Mouse (Mus musculus) limb, embryonic 14.5 days (tissue): ENCODE data around the gene Tcp11l2. TPM values are rescaled to one million over a fixed set of nuclear protein-coding genes. Genes with fewer than 3 reads are reported as not detected.

Experiments
- ATAC-seq: fragments of 200-750 bp; cut with Nextera tagmentation; 2 replicates; pipeline ENCODE4 v1.8.0; 2017; ENCODE audit warnings: low read depth, moderate number of reproducible peaks, moderate TSS enrichment; ENCODE audit not compliant: low FRiP score
- DNase-seq: peaks from one replicate; pipeline ENCODE4 v3.0.0-alpha.2; 2015; ENCODE audit warnings: low spot score
- H3K27ac ChIP-seq: fragments of 300-500 bp; sonication (generic); replicated peaks from 2 replicates; pipeline ENCODE4 v1.5.1; 2014; ENCODE audit warnings: low read depth, mild to moderate bottlenecking, low read length, moderate library complexity, mixed read lengths
- H3K27me3 ChIP-seq: fragments of 300-500 bp; sonication (generic); 2 replicates; pipeline ENCODE4 v1.6.1; 2014; ENCODE audit warnings: low read length, mixed read lengths; ENCODE audit not compliant: control insufficient read depth, insufficient read depth
- H3K36me3 ChIP-seq: fragments of 300-500 bp; sonication (generic); 2 replicates; pipeline ENCODE4 v1.6.1; 2014; ENCODE audit warnings: mild to moderate bottlenecking, low read length, moderate library complexity, mixed read lengths; ENCODE audit not compliant: control insufficient read depth, insufficient read depth
- H3K4me1 ChIP-seq: fragments of 300-500 bp; sonication (generic); 2 replicates; pipeline ENCODE4 v1.6.1; 2014; ENCODE audit warnings: antibody characterized with exemption, low read length, mixed read lengths; ENCODE audit not compliant: control insufficient read depth, insufficient read depth
- H3K4me2 ChIP-seq: fragments of 300-500 bp; sonication (generic); replicated peaks from 2 replicates; pipeline ENCODE4 v1.6.1; 2014; ENCODE audit warnings: low read depth, mild to moderate bottlenecking, low read length, moderate library complexity; ENCODE audit not compliant: severe bottlenecking
- H3K4me3 ChIP-seq: fragments of 300-500 bp; sonication (generic); replicated peaks from 2 replicates; pipeline ENCODE4 v1.5.1; 2014; ENCODE audit warnings: low read length
- H3K9ac ChIP-seq: fragments of 300-500 bp; sonication (generic); 2 replicates; pipeline ENCODE4 v1.6.1; 2014; ENCODE audit warnings: mild to moderate bottlenecking, low read depth, low read length, moderate library complexity; ENCODE audit not compliant: severe bottlenecking
- H3K9me3 ChIP-seq: fragments of 300-500 bp; sonication (generic); 2 replicates; pipeline ENCODE4 v1.6.1; 2016; ENCODE audit warnings: low read length; ENCODE audit not compliant: control insufficient read depth
- POLR2A ChIP-seq: fragments of 200-500 bp; IDR thresholded peaks from 2 replicates; pipeline ENCODE4 v1.8.0; 2012; ENCODE audit warnings: inconsistent platforms, mild to moderate bottlenecking, moderate library complexity, borderline replicate concordance; ENCODE audit not compliant: insufficient read depth, insufficient read length; ENCODE audit errors: extremely low read depth
- WGBS: fragments of 180-500 bp; shearing (Covaris S2); extraction: QIAGEN DNeasy Blood & Tissue Kit; methylation state at CpG from one replicate; pipeline ENCODE4 v1.1.7; 2014; 5-methylcytosine and 5-hydroxymethylcytosine counted together
- polyA plus RNA-seq, 2 experiments: library from polyadenylated mRNA; depleted of rRNA in 1 of 2; stranded (reverse) in 1 of 2; unstranded in 1 of 2; fragments of >200 nt; fragmentation: Nextera tagmentation in 1 of 2; extraction: Ambion mirVana in 1 of 2; gene quantifications; 2 replicates each; pipeline versions ENCODE4 v1.2.1 to v1.2.3; 2012 to 2014

Gene Tcp11l2
- polyA plus RNA-seq, 2 experiments: 15.8 to 20.0 TPM

DNA sequence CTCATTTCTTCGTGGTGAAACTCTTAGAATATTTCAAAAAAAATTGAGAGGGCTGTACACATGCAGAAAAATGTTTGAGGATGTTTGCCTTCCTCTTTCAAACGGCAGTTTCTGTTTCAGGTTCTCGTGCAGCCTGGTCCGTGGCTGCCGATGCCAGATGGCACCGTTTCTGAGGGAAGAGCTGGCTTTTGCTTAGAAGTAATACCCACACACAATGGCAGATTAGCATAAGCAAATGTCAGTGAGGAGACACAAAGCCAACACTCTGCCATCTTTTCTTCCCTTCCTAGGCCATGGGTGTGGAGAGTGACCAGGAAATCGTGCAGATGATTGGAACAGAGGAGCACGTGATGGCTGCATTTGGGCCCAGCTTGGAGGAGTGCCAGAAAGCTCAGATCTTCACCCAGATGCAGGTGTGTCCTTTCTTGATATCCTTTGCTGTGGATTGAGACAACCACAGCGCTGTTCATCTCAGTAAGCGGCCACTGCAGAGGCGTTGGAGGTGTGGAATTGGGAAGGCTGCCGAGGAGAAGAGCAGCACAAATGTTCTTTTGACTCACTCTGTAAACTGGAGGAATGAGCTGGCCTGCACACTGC is 70.2 kb downstream of the Tcp11l2 start:
- peaks cover 29% of the 10 kb centered on the region for H3K36me3 ChIP-seq
- H3K27ac ChIP-seq: no peak overlapping the region
- no peak overlapping the region for H3K4me2 ChIP-seq
- TF ChIP-seq POLR2A: no peak
- H3K9ac ChIP-seq: no peak overlapping the region
- H3K27me3 ChIP-seq: no peaks in the 10 kb centered on the region
- 86% methylated on average over 12 of the region's 12 CpGs for WGBS
- no peak overlapping the region for H3K4me3 ChIP-seq
- ATAC-seq (no peak), DNase-seq (no peak)
- H3K4me1 ChIP-seq: no peaks in the 10 kb centered on the region
- no peaks in the 10 kb centered on the region for H3K9me3 ChIP-seq

DNA sequence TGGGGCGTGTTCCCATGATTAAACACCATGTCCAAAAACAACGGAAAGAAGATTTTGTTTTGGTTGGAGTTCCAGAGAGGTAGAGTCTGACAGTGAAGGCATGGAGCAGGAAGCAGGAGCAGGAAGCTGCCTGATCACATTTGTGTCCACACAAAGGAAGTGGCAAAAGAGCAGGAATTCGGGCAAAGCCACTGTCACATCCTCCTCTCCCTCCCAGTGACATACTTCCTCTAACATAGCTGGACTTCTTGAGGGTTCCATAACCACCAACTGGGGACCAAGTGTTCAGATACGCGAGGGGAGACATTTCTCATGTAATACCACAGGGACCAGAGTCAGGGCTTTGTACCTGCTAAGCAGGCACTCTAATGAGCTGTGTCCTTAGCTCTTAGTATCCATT is 70.8 kb downstream of the Tcp11l2 start:
- Histone ChIP-seq H3K9ac (no peak overlapping the region), H3K4me3 (no peak overlapping the region), H3K36me3 (peaks cover 29% of the 10 kb centered on the region), H3K27ac (no peak overlapping the region), H3K27me3 (no peaks in the 10 kb centered on the region), H3K4me2 (no peak overlapping the region), H3K4me1 (no peaks in the 10 kb centered on the region), H3K9me3 (no peaks in the 10 kb centered on the region)
- ATAC-seq: no peak
- TF ChIP-seq POLR2A: no peak
- DNase-seq: no peak
- 90% methylated on average over 5 of the region's 5 CpGs for WGBS

GRCm38 (mm10) chr10:84648911-84649310 is 72.5 kb downstream of the Tcp11l2 start:
- Histone ChIP-seq H3K27me3 (no peaks in the 10 kb centered on the region), H3K9ac (no peak overlapping the region), H3K9me3 (no peaks in the 10 kb centered on the region), H3K4me3 (no peak overlapping the region), H3K4me2 (no peak overlapping the region), H3K36me3 (peaks cover 32% of the 10 kb centered on the region), H3K4me1 (no peaks in the 10 kb centered on the region), H3K27ac (no peak overlapping the region)
- TF ChIP-seq POLR2A: no peak
- ATAC-seq (no peak), DNase-seq (no peak)
- 80% methylated on average over 4 of the region's 4 CpGs for WGBS

DNA sequence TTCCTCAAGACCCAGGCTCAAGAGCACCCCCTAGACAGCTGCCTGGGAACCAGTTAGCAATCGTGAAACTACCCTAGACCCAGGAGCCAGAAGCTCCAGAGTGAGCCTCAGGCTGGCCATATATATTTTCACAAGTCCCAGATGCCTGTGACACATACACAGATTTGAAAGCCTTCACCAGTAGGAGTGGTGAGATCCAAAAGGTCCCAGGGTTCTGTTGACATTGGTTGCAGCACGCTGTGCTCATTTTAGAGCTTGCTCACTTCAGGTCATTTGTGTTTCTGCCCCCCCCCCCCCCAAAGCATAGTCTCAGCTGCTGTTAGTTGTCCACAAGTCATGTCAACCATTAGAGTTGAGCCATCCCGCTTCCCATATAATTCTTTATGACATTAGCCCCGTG is 77.6 kb downstream of the Tcp11l2 start:
- DNase-seq (no peak), ATAC-seq (no peak)
- TF ChIP-seq POLR2A: no peak
- Histone ChIP-seq H3K4me2 (no peak overlapping the region), H3K4me3 (no peak overlapping the region), H3K27ac (no peak overlapping the region), H3K9me3 (no peaks in the 10 kb centered on the region), H3K9ac (no peak overlapping the region), H3K27me3 (no peaks in the 10 kb centered on the region), H3K4me1 (no peaks in the 10 kb centered on the region), H3K36me3 (peaks cover 18% of the 10 kb centered on the region)
- WGBS: 72% methylated on average over 4 of the region's 4 CpGs

- H3K4me2 ChIP-seq: no peak overlapping the region
- H3K4me3 ChIP-seq: no peak overlapping the region
- no peaks in the 10 kb centered on the region for H3K9me3 ChIP-seq
- no peak overlapping the region for H3K9ac ChIP-seq
- DNase-seq: no peak
- H3K27ac ChIP-seq: no peak overlapping the region
- WGBS: 82% methylated on average over 4 of the region's 4 CpGs
- H3K4me1 ChIP-seq: no peaks in the 10 kb centered on the region
- ATAC-seq: no peak
- TF ChIP-seq POLR2A: no peak
- peaks cover 15% of the 10 kb centered on the region for H3K36me3 ChIP-seq
- H3K27me3 ChIP-seq: no peaks in the 10 kb centered on the region
Measured at GRCm38 (mm10) chr10:84654731-84655130, 78.3 kb downstream of the Tcp11l2 start.

- H3K4me2 ChIP-seq: no peak overlapping the region
- no peaks in the 10 kb centered on the region for H3K27me3 ChIP-seq
- ATAC-seq: no peak
- no peak for DNase-seq
- no peak overlapping the region for H3K9ac ChIP-seq
- H3K9me3 ChIP-seq: no peaks in the 10 kb centered on the region
- no peak overlapping the region for H3K4me3 ChIP-seq
- H3K4me1 ChIP-seq: no peaks in the 10 kb centered on the region
- WGBS: 68% methylated on average over 4 of the region's 4 CpGs
- peaks cover 20% of the 10 kb centered on the region for H3K36me3 ChIP-seq
- H3K27ac ChIP-seq: no peak overlapping the region
- TF ChIP-seq POLR2A: no peak
Measured at GRCm38 (mm10) chr10:84656618-84657017, 80.2 kb downstream of the Tcp11l2 start.
